Mouse (Mus musculus) lung, postnatal 0 days (tissue): Measurements from ENCODE around the gene Sdccag8. TPM values are rescaled to one million over a fixed set of nuclear protein-coding genes. Genes with fewer than 3 reads are reported as not detected.

Experiments used
- ATAC-seq: fragments of 200-750 bp; cut with Nextera tagmentation; 2 replicates; pipeline ENCODE4 v1.8.0; 2017; ENCODE audit warnings: moderate library complexity
- DNase-seq: peaks from one replicate; pipeline ENCODE4 v3.0.0-alpha.2; 2016; ENCODE audit warnings: low spot score
- H3K27ac ChIP-seq: fragments of 300-500 bp; sonication (generic); 2 replicates; pipeline ENCODE4 v1.5.1; 2014; ENCODE audit warnings: antibody characterized with exemption, mild to moderate bottlenecking, low read length, mixed read lengths
- H3K27me3 ChIP-seq: fragments of 300-500 bp; sonication (generic); replicated peaks from 2 replicates; pipeline ENCODE4 v1.6.1; 2014; ENCODE audit warnings: low read length, mixed read lengths; ENCODE audit not compliant: insufficient read depth
- H3K36me3 ChIP-seq: fragments of 300-500 bp; sonication (generic); 2 replicates; pipeline ENCODE4 v1.6.1; 2014; ENCODE audit warnings: low read length, mixed read lengths; ENCODE audit not compliant: insufficient read depth
- H3K4me1 ChIP-seq: fragments of 300-500 bp; sonication (generic); 2 replicates; pipeline ENCODE4 v1.6.1; 2014; ENCODE audit warnings: antibody characterized with exemption, low read depth, low read length, mixed read lengths; ENCODE audit not compliant: insufficient read depth
- H3K4me2 ChIP-seq: fragments of 300-500 bp; sonication (generic); replicated peaks from 2 replicates; pipeline ENCODE4 v1.6.1; 2014; ENCODE audit warnings: low read depth, mild to moderate bottlenecking, low read length, moderate library complexity, mixed read lengths
- H3K4me3 ChIP-seq: fragments of 300-500 bp; sonication (generic); 2 replicates; pipeline ENCODE4 v1.5.1; 2014; ENCODE audit warnings: low read depth, low read length
- H3K9ac ChIP-seq: fragments of 300-500 bp; sonication (generic); replicated peaks from 2 replicates; pipeline ENCODE4 v1.6.1; 2014; ENCODE audit warnings: low read depth, mild to moderate bottlenecking
- H3K9me3 ChIP-seq: fragments of 300-500 bp; sonication (generic); 2 replicates; pipeline ENCODE4 v1.6.1; 2016; ENCODE audit warnings: low read length, mixed read lengths
- CTCF ChIP-seq: IDR thresholded peaks from 2 replicates; pipeline ENCODE4 v1.5.1; 2016; ENCODE audit warnings: antibody characterized with exemption, mild to moderate bottlenecking
- EP300 ChIP-seq: IDR thresholded peaks from 2 replicates; pipeline ENCODE4 v1.6.1; 2016; ENCODE audit warnings: antibody characterized with exemption, mild to moderate bottlenecking, control low read depth
- WGBS: fragments of 180-500 bp; shearing (Covaris S2); extraction: QIAGEN DNeasy Blood & Tissue Kit; methylation state at CpG from one replicate; pipeline ENCODE4 v1.1.7; 2014; 5-methylcytosine and 5-hydroxymethylcytosine counted together
- polyA plus RNA-seq: library from polyadenylated mRNA; unstranded; fragments of >200 nt; fragmentation: Nextera tagmentation; extraction: Ambion mirVana; gene quantifications from 2 replicates; pipeline ENCODE4 v1.2.1, GENCODE M21; 2015

Gene Sdccag8
- polyA plus RNA-seq, 1 experiment from 2014 or later, result 14.5 TPM

DNA sequence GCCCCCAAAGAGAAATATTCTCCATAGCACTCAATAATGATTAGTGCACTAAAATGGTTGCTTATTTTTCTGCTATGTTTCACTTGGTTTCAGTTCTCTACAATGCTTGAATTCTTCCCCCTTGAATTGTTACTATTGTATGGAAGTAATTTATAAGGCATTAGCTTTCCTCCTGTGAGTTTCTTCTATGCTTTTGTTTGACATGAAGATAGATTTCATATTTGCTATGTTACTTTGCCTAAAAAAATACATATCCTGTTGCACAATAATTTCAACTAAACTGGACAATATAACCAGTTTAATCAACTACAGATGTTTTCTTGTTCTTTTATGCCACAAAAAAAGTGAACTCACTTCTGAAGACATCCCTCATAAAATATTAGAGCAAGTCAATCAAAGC lies 4.3 kb upstream of the Sdccag8 start:
- DNase-seq (no peak), ATAC-seq (no peak)
- Histone ChIP-seq H3K4me2 (no peak overlapping the region), H3K27me3 (no peaks in the 10 kb centered on the region), H3K9ac (no peak overlapping the region), H3K36me3 (no peaks in the 10 kb centered on the region), H3K27ac (no peak overlapping the region), H3K4me3 (no peak overlapping the region), H3K9me3 (no peaks in the 10 kb centered on the region), H3K4me1 (no peaks in the 10 kb centered on the region)
- TF ChIP-seq CTCF (no peak), EP300 (no peak)

DNA sequence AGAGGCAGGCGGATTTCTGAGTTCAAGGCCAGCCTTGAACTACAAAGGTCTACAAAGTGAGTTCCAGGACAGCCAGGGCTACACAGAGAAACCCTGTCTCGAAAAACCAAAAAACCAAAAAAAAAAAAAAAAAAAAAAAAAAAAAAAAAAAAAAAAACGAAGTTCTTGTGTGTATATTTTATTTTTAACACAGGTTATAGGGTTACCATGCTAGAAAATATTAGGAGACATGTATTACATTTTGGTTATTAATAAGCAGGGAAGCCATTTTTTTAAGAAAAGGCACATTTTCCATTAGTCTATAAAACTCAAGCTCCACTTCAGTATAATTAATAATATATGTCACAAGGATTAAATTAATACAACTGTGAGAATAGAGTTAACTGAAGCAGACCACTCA lies 2.6 kb upstream of the Sdccag8 start:
- ATAC-seq, result no peak
- Histone ChIP-seq H3K36me3 (no peaks in the 10 kb centered on the region), H3K27me3 (no peaks in the 10 kb centered on the region), H3K9ac (no peak overlapping the region), H3K27ac (no peak overlapping the region), H3K4me2 (peak overlapping the region; percentile 68; the same call in 1 of the 2 replicates), H3K4me1 (no peaks in the 10 kb centered on the region), H3K4me3 (no peak overlapping the region), H3K9me3 (no peaks in the 10 kb centered on the region)
- DNase-seq, result no peak
- no peak for TF ChIP-seq EP300
- TF ChIP-seq CTCF, result no peak
- WGBS, result 75% methylated on average over 3 of the region's 3 CpGs

DNA sequence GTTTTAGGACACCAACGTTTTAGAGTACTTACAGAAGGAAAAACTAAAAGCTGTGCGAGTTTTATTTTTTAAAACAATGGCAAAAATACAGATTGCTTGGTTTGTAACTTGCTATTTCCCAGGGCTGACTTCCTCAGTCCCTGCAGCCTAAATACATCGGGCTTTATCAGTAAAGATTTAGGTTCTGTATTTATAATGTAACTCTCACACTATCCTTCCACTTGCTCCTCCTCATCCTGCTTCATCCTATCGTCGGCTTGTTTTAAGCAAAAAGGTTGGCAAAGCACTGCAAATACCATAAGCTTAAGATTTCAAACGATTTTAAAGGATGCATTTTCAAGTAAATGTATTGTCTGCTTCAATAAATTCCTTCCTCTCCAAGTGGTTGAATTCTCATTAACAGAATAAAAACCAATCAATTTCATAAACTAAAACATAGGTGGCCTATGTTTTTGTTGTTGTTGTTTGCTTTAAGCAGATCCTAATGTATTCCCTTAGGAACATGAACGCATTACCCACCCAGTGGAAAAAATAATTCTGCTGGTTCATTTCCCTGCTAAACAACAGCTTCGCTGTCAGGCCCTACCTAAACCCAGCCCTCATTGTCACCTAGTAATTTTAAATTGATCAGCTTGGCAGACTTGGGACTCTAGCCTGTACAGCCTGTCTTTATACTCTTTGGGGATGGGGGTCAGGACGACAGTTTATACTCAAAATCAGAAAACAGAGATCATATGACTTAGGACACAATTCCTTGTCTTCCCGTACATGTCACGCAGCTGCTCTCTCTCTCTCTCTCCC lies 1.8 kb upstream of the Sdccag8 start:
- ATAC-seq, result no peak
- no peak for DNase-seq
- H3K36me3 ChIP-seq, result no peaks in the 10 kb centered on the region
- TF ChIP-seq EP300 (no peak), CTCF (no peak)
- no peaks in the 10 kb centered on the region for H3K9me3 ChIP-seq
- H3K4me2 ChIP-seq, result peak overlapping the region; percentile 68
- H3K4me3 ChIP-seq, result peak overlapping the region; percentile 97
- H3K4me1 ChIP-seq, result no peaks in the 10 kb centered on the region
- H3K27ac ChIP-seq, result peak overlapping the region; percentile 95
- WGBS, result 12% methylated on average over 11 of the region's 11 CpGs
- no peaks in the 10 kb centered on the region for H3K27me3 ChIP-seq
- H3K9ac ChIP-seq, result peak overlapping the region; percentile 68

DNA sequence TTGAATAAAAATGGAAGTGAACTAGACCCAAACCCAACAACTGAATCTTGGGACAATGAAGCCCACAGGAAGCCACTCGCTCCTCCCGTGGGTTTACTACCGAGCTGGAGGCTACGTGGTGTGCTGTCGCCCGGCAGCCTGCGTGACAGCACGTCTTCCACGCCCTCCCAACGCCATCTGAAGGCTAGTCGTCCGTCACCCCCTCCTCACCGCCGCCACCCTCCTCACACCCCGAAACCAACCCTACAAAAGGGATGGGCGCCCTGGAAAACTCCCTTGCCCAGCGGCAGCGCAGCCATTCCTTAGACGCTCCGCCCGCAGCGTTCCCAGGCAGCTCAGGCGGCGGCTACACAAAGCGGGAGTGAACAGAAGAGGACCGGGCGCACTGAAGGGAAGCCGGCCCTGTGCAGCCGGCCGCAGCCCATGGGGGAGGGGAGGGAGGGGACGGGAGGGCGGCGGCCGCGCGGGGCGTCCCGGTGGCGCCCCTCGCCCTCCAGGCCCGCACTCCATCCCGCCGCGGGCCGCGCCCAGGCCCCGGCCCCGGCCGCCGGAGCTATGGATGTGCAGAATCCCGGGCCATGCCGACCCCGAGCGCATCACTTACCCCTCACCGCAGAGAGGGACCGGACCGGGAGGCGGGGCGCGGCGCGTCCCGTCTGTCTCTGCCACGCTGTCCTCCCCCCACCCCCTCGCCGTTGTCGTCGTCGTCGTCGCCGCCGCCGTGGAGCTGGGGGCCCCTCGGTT lies 996 bp upstream of the Sdccag8 start:
- peak overlapping the region; percentile 68 for H3K9ac ChIP-seq
- H3K4me3 ChIP-seq, result peak overlapping the region; percentile 97
- H3K9me3 ChIP-seq, result no peaks in the 10 kb centered on the region
- no peaks in the 10 kb centered on the region for H3K27me3 ChIP-seq
- DNase-seq, result peak; percentile 81
- H3K4me1 ChIP-seq, result peaks cover 1% of the 10 kb centered on the region; the same call in 1 of the 2 replicates
- TF ChIP-seq CTCF, result no peak
- no peak for TF ChIP-seq EP300
- peak; percentile 40 for ATAC-seq
- 1% methylated on average over 48 of the region's 75 CpGs for WGBS
- H3K27ac ChIP-seq, result peak overlapping the region; percentile 95
- no peaks in the 10 kb centered on the region for H3K36me3 ChIP-seq
- peak overlapping the region; percentile 68 for H3K4me2 ChIP-seq

DNA sequence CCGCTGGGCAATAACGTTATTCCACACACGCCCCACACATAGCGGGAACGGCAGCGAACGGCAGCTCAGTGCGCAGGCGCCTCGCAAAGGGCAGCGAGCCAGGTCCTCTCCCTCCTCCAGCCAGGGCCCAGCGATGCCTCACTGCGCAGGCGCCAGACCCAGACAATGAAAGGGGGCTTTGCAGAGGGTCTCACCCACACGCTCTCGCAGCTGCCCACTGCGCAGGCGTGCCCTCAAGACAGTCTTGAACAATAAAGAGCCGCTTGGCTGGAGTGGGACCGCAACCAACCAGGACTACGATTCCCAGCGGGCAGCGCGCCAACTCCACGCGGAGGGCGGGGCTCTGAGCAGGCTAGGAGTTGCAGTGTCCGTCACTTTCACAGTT lies 432 bp upstream of the Sdccag8 start, which contains the start of gene Cep170:
Gene Cep170 (minus strand): TSS at position 32 of the 385 bp plus-strand sequence.
- Histone ChIP-seq H3K4me1 (peaks cover 4% of the 10 kb centered on the region; the same call in 1 of the 2 replicates), H3K27ac (peak within 1 kb of the TSS; percentile 95), H3K4me2 (peak within 1 kb of the TSS; percentile 68), H3K9ac (peak within 1 kb of the TSS; percentile 68), H3K36me3 (no peaks in the 10 kb centered on the region), H3K9me3 (no peaks in the 10 kb centered on the region), H3K4me3 (peak within 1 kb of the TSS; percentile 97), H3K27me3 (no peaks in the 10 kb centered on the region)
- WGBS, result under 1% methylated on average over 28 of the region's 28 CpGs
- TF ChIP-seq CTCF (no peak), EP300 (no peak)
- DNase-seq, result peak; percentile 96
- ATAC-seq, result peak; percentile 86

DNA sequence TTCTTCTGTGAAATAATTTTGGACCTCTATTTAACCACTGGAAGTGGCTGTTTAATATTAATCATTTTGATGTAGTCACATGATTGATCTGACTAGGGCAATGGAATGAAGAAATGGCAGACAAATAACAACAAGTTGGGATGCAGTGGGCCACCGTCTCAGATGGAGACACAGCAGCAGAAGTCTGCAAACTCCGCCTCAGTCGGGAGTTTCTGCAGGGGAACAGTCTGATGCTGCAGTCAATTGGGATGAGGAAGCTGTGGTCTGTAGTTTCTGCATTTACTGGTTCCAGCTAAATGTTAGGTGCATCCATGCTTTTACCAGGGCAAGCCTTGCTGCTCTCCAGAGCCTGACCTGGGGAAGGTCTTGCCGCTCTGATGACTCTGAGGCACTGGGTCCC lies 2.3 kb downstream of the Sdccag8 start:
- H3K4me1 ChIP-seq, result peaks cover 4% of the 10 kb centered on the region; the same call in 1 of the 2 replicates
- H3K4me3 ChIP-seq, result no peak overlapping the region
- no peaks in the 10 kb centered on the region for H3K27me3 ChIP-seq
- whole genome bisulfite sequencing, result 79% methylated on average over 4 of the region's 4 CpGs
- no peaks in the 10 kb centered on the region for H3K9me3 ChIP-seq
- H3K4me2 ChIP-seq, result no peak overlapping the region
- DNase-seq (peak; percentile 30), ATAC-seq (no peak)
- no peak overlapping the region for H3K9ac ChIP-seq
- no peaks in the 10 kb centered on the region for H3K36me3 ChIP-seq
- no peak overlapping the region for H3K27ac ChIP-seq
- TF ChIP-seq CTCF (no peak), EP300 (no peak)
